Mouse (Mus musculus) cortical plate, adult 2 months (tissue): ENCODE data around the gene Stat1.

Experiments
- CTCF ChIP-seq: fragments of 200-500 bp; IDR thresholded peaks from 2 replicates; pipeline ENCODE4 v1.5.1; 2011; ENCODE audit warnings: mild to moderate bottlenecking, control low read depth, low read length; ENCODE audit not compliant: insufficient read depth; ENCODE audit errors: extremely low read depth
- POLR2A ChIP-seq: fragments of 200-500 bp; IDR thresholded peaks from 2 replicates; pipeline ENCODE4 v1.6.1; 2011; ENCODE audit warnings: mild to moderate bottlenecking, low read length, control low read depth; ENCODE audit not compliant: insufficient read depth; ENCODE audit errors: extremely low read depth

DNA sequence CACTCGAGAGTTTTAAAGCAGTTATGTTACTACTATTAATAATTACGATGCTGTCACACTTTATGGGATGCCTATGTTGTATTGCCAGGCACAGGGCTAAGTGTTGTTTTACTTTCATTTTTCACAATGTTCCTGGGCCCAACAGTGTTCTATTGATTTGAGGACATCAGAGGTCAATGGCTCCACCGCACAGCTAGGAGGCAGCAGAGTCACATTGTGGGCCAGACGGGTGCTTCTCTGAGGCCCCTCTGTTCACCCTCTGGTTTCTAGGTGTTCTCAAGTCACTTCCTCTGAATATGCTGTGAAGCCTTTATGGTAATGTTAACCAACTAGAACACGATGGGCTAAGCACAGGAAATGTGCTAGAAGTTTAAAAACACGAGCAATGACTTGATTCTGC is 18.7 kb upstream of the Stat1 start:
- TF ChIP-seq CTCF (peak; percentile 23; the same call in 1 of the 2 replicates), POLR2A (no peak)
